Mouse (Mus musculus) left cerebral cortex, postnatal 36 days (tissue): ENCODE measurements around the gene Eif5. TPM values are rescaled to one million over a fixed set of nuclear protein-coding genes. Genes with fewer than 3 reads are reported as not detected.

Experiments
- DNase-seq, 2 experiments: peaks; one replicate each; pipeline ENCODE4 v3.0.0; 2021 to 2022; ENCODE audit warnings: low spot score in 2 of 2, mixed read lengths in 1 of 2
- intact Hi-C: fragments of 180-260 bp; cut with DNase I; formaldehyde crosslinking; loops from one replicate; pipeline ENCODE4 v1.15.1; 2025
- total RNA-seq, 2 experiments: library from RNA; stranded (reverse); gene quantifications; 2 replicates each; pipeline ENCODE4 v1.2.3; 2021

Eif5 gene
- total RNA-seq, 2 experiments from 2014 or later = 273 to 278 TPM

GRCm38 (mm10) chr12:111558655-111559054 is 20.8 kb downstream of the Eif5 start:
- no peak for DNase-seq
- intact Hi-C loops = no loop called here

GRCm38 (mm10) chr12:111559647-111560258 is 21.9 kb downstream of the Eif5 start:
- peak; percentile 67 to 68 for DNase-seq
- intact Hi-C loops = no loop called here

GRCm38 (mm10) chr12:111560286-111560685 is 22.5 kb downstream of the Eif5 start:
- peak in 1 of 2 experiments; percentile 26 for DNase-seq
- intact Hi-C loops = no loop called here

- no peak for DNase-seq
- intact Hi-C loops = no loop called here
Measured at GRCm38 (mm10) chr12:111562276-111562814, 24.5 kb downstream of the Eif5 start.

- DNase-seq = no peak
- intact Hi-C loops = no loop called here
Measured at GRCm38 (mm10) chr12:111563076-111563629, 25.3 kb downstream of the Eif5 start.

- intact Hi-C loops = no loop called here
Measured at GRCm38 (mm10) chr12:111565363-111565762, 27.5 kb downstream of the Eif5 start.

GRCm38 (mm10) chr12:111568836-111569235 is 31.0 kb downstream of the Eif5 start:
- DNase-seq = no peak
- intact Hi-C loops = no loop called here

More at GRCm38 (mm10) chr12:111565363-111565762, 27.5 kb downstream of the Eif5 start:
- no peak for DNase-seq

- DNase-seq = no peak
- intact Hi-C loops = no loop called here
Measured at GRCm38 (mm10) chr12:111572406-111572805, 34.6 kb downstream of the Eif5 start.

GRCm38 (mm10) chr12:111573315-111573714 is 35.5 kb downstream of the Eif5 start:
- DNase-seq = no peak
- intact Hi-C loops = no loop called here

GRCm38 (mm10) chr12:111574074-111574886 is 36.5 kb downstream of the Eif5 start, which contains the start of gene Mark3:
Mark3 (plus strand) TSS chr12:111574523.
- intact Hi-C loops = loop anchor here (1.0 kb wide), 1 partner anchor 36 kb away; the partner anchor contains the start of gene Eif5

GRCm38 (mm10) chr12:111574887-111575838 is 37.3 kb downstream of the Eif5 start:
- intact Hi-C loops = loop anchor here (1.0 to 5.0 kb wide), 2 partner anchors 37 to 72 kb away; partner anchors contain the start of gene Eif5
- peak; percentile 36 to 38 for DNase-seq

More at GRCm38 (mm10) chr12:111574074-111574886, 36.5 kb downstream of the Eif5 start, which contains the start of gene Mark3:
- DNase-seq = peak; percentile 97 to 99

- intact Hi-C loops = no loop called here
Measured at GRCm38 (mm10) chr12:111583058-111583457, 45.2 kb downstream of the Eif5 start.

GRCm38 (mm10) chr12:111584401-111584800 is 46.6 kb downstream of the Eif5 start:
- intact Hi-C loops = no loop called here

More at GRCm38 (mm10) chr12:111583058-111583457, 45.2 kb downstream of the Eif5 start:
- DNase-seq = no peak

GRCm38 (mm10) chr12:111587252-111587651 is 49.4 kb downstream of the Eif5 start:
- no peak for DNase-seq
- intact Hi-C loops = no loop called here

More at GRCm38 (mm10) chr12:111584401-111584800, 46.6 kb downstream of the Eif5 start:
- no peak for DNase-seq

- intact Hi-C loops = no loop called here
- no peak for DNase-seq
Measured at GRCm38 (mm10) chr12:111592407-111593021, 54.7 kb downstream of the Eif5 start.

- no peak for DNase-seq
- intact Hi-C loops = no loop called here
Measured at GRCm38 (mm10) chr12:111593775-111594174, 56.0 kb downstream of the Eif5 start.
